Mouse (Mus musculus) brain, embryonic 14.5 days (tissue): ENCODE results near the gene Iqcj. TPM values are rescaled to one million over a fixed set of nuclear protein-coding genes. Genes with fewer than 3 reads are reported as not detected.
A peak's percentile ranks its signal among the peaks of the same experiment; 100 is the strongest.
"Not testable (repeated sequence)": the region's sequence is repeated elsewhere in the genome, so short reads cannot be mapped to it uniquely, and the experiment has no call there.

Experiments
- DNase-seq: peaks from one replicate; pipeline ENCODE4 v3.0.0-alpha.2; 2011; ENCODE audit warnings: low read depth
- CTCF ChIP-seq: fragments of 200-500 bp; IDR thresholded peaks from 2 replicates; pipeline ENCODE4 v1.5.1; 2012; ENCODE audit warnings: inconsistent platforms, mild to moderate bottlenecking, moderate library complexity, borderline replicate concordance; ENCODE audit not compliant: insufficient read depth, insufficient read length; ENCODE audit errors: extremely low read depth
- POLR2A ChIP-seq: fragments of 200-500 bp; IDR thresholded peaks from 2 replicates; pipeline ENCODE4 v1.6.1; 2012; ENCODE audit warnings: mild to moderate bottlenecking, inconsistent platforms, borderline replicate concordance; ENCODE audit not compliant: poor library complexity, insufficient read depth, insufficient read length, severe bottlenecking; ENCODE audit errors: extremely low read depth
- polyA plus RNA-seq: library from polyadenylated mRNA; depleted of rRNA; stranded (reverse); fragments of >200 nt; gene quantifications from 2 replicates; pipeline ENCODE4 v1.2.3, GENCODE M21; 2012

Gene Iqcj
- polyA plus RNA-seq, 1 experiment: 0.77 TPM

- peak; percentile 88 for DNase-seq
- TF ChIP-seq CTCF (peak; percentile 79; the same call in 1 of the 2 replicates), POLR2A (no peak)
These were observed 153.7 kb downstream of the Iqcj start for GRCm38 (mm10) chr3:68045475-68046416.

- no peak for TF ChIP-seq POLR2A
- TF ChIP-seq CTCF: peak; percentile 28; the same call in 1 of the 2 replicates
These were observed 161.5 kb downstream of the Iqcj start for GRCm38 (mm10) chr3:68053538-68053937.

GRCm38 (mm10) chr3:68055071-68055470, 163.1 kb downstream of the Iqcj start:
- no peak for TF ChIP-seq CTCF
- TF ChIP-seq POLR2A: no peak
- no peak for DNase-seq

More at GRCm38 (mm10) chr3:68053538-68053937, 161.5 kb downstream of the Iqcj start:
- peak; percentile 63 for DNase-seq

- peak; percentile 87 for TF ChIP-seq CTCF
- no peak for TF ChIP-seq POLR2A
- DNase-seq: peak; percentile 82
These were observed 164.6 kb downstream of the Iqcj start for GRCm38 (mm10) chr3:68056373-68057275.

- TF ChIP-seq POLR2A (no peak), CTCF (peak; percentile 79; the same call in 1 of the 2 replicates)
- DNase-seq: peak; percentile 72
These were observed 167.3 kb downstream of the Iqcj start for GRCm38 (mm10) chr3:68059162-68059800.

GRCm38 (mm10) chr3:68064731-68065130, 172.7 kb downstream of the Iqcj start, which contains the start of gene Schip1:
Schip1 (plus strand) TSS chr3:68064802.
- TF ChIP-seq CTCF: no peak
- no peak for TF ChIP-seq POLR2A
- peak; percentile 53 for DNase-seq

- TF ChIP-seq POLR2A: no peak
- no peak for TF ChIP-seq CTCF
- DNase-seq: peak; percentile 97
These were observed 179.7 kb downstream of the Iqcj start for GRCm38 (mm10) chr3:68071395-68072386.

- TF ChIP-seq CTCF (no peak), POLR2A (no peak)
- no peak for DNase-seq
These were observed 185.4 kb downstream of the Iqcj start for GRCm38 (mm10) chr3:68077406-68077805.

GRCm38 (mm10) chr3:68085024-68085423, 193.0 kb downstream of the Iqcj start:
- no peak for DNase-seq
- TF ChIP-seq POLR2A: no peak
- no peak for TF ChIP-seq CTCF

GRCm38 (mm10) chr3:68092108-68092507, 200.1 kb downstream of the Iqcj start:
- DNase-seq: no peak
- TF ChIP-seq CTCF (no peak), POLR2A (no peak)

- TF ChIP-seq POLR2A: no peak
- no peak for TF ChIP-seq CTCF
- DNase-seq: peak; percentile 90
These were observed 204.9 kb downstream of the Iqcj start for GRCm38 (mm10) chr3:68096724-68097431.

GRCm38 (mm10) chr3:68099561-68099960, 207.5 kb downstream of the Iqcj start:
- DNase-seq: not testable (repeated sequence)
